Mouse (Mus musculus): ENCODE data around the gene Clip4. TPM values are rescaled to one million over a fixed set of nuclear protein-coding genes. Genes with fewer than 3 reads are reported as not detected.
A peak's percentile ranks its signal among the peaks of the same experiment; 100 is the strongest.

Gene Clip4
- polyA plus RNA-seq, 1 experiment from 2014 or later = 6.9 TPM

DNA sequence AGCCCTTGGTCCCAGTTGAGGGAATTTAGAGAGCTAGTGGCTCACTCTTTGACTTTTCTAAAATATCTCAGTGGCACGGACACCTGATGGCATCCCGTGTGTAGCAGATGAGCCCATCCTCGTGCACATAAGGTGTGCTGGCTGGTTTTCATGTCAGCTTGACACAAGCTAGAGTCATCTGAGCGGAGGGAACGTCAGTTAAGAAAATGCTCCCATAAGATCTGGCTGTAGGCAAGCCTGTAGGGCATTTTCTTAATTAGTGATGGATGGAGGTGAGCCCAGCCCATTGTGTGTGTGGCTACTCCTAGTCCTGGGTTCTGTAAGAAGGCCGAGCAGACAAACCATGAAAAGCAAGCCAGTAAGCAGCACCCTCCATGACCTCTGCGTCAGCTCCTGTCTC lies 103.7 kb downstream of the Clip4 start:
- H3K4me2 ChIP-seq (ENCODE audit: low read length) = no peak overlapping the region
- no peaks in the 10 kb centered on the region for H3K36me3 ChIP-seq (ENCODE audit: insufficient read depth, low read length)
- H3K4me3 ChIP-seq (replicated peaks; ENCODE audit: low read depth, low read length) = no peak overlapping the region
- H3K27me3 ChIP-seq (ENCODE audit: insufficient read depth, low read length) = no peaks in the 10 kb centered on the region
- no peak for DNase-seq (ENCODE audit: low spot score)
- H3K9ac ChIP-seq (ENCODE audit: low read depth, low read length) = no peak overlapping the region
- no peaks in the 10 kb centered on the region for H3K4me1 ChIP-seq (replicated peaks; ENCODE audit: insufficient read depth, low read length)
- no peak for ATAC-seq (replicated peaks; ENCODE audit: low FRiP score, low read depth)
- WGBS = 70% methylated on average over 7 of the region's 7 CpGs
- H3K9me3 ChIP-seq (replicated peaks; ENCODE audit: low read length) = no peaks in the 10 kb centered on the region
- no peak for TF ChIP-seq CTCF (IDR thresholded peaks at IDR 0.05; ENCODE audit: low read depth)
- H3K27ac ChIP-seq = no peak overlapping the region

DNA sequence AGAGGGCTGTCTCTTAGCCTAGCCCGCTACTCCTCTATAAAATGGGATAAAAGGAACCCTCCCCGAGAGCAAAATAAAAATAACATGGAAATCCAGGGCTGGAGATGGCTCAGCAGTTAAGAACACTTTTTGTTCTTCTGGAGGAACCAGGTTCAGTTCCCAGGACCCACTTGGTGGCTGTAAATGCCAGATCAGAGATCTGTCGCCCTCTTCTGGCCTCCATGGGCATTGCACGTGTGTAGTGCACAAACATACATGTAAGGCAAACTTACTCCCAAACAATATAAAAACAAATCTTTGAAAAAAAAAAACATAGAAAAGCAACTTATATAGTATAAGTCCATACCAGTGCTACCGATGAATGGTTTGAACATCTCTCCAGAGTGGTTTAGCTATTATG lies 104.7 kb downstream of the Clip4 start:
- no peak for DNase-seq (ENCODE audit: low spot score)
- ATAC-seq (replicated peaks; ENCODE audit: low FRiP score, low read depth) = no peak

DNA sequence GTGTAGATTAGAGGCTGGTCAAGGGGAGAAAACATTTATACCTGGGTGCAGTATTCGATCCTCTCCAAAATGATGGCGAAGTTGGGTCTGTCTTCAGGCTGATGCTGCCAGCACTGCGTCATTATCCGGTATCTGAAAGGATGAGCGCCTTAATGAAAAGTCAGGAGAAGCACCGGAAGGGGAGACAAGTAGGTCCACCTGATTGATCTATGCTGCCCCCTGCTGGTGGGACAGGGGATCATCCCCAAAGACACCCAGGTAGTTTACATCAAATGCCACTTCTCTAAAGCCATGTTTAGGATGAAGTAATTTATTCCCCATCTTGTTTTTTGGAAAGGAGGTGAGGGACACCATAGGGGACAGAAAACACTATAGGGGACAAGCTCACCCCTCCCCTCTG lies 105.8 kb downstream of the Clip4 start:
- peak; percentile 88 for TF ChIP-seq CTCF (IDR thresholded peaks at IDR 0.05; ENCODE audit: low read depth)
- ATAC-seq (replicated peaks; ENCODE audit: low FRiP score, low read depth) (no peak), DNase-seq (ENCODE audit: low spot score) (peak; percentile 75)
- Histone ChIP-seq H3K4me2 (ENCODE audit: low read length) (no peak overlapping the region), H3K4me1 (replicated peaks; ENCODE audit: insufficient read depth, low read length) (no peaks in the 10 kb centered on the region), H3K27me3 (ENCODE audit: insufficient read depth, low read length) (no peaks in the 10 kb centered on the region), H3K4me3 (replicated peaks; ENCODE audit: low read depth, low read length) (no peak overlapping the region), H3K9ac (ENCODE audit: low read depth, low read length) (no peak overlapping the region), H3K27ac (no peak overlapping the region), H3K9me3 (replicated peaks; ENCODE audit: low read length) (no peaks in the 10 kb centered on the region), H3K36me3 (ENCODE audit: insufficient read depth, low read length) (no peaks in the 10 kb centered on the region)
- 50% methylated on average over 6 of the region's 6 CpGs for WGBS

More for the DNA sequence above, 104.7 kb downstream of the Clip4 start:
- H3K4me3 ChIP-seq (replicated peaks; ENCODE audit: low read depth, low read length) = no peak overlapping the region
- peak; percentile 64 for TF ChIP-seq CTCF (IDR thresholded peaks at IDR 0.05; ENCODE audit: low read depth)
- no peaks in the 10 kb centered on the region for H3K36me3 ChIP-seq (ENCODE audit: insufficient read depth, low read length)
- 67% methylated on average over 5 of the region's 5 CpGs for WGBS
- H3K27me3 ChIP-seq (ENCODE audit: insufficient read depth, low read length) = no peaks in the 10 kb centered on the region
- H3K9ac ChIP-seq (ENCODE audit: low read depth, low read length) = no peak overlapping the region
- H3K4me1 ChIP-seq (replicated peaks; ENCODE audit: insufficient read depth, low read length) = no peaks in the 10 kb centered on the region
- no peak overlapping the region for H3K27ac ChIP-seq
- no peak overlapping the region for H3K4me2 ChIP-seq (ENCODE audit: low read length)
- H3K9me3 ChIP-seq (replicated peaks; ENCODE audit: low read length) = no peaks in the 10 kb centered on the region

DNA sequence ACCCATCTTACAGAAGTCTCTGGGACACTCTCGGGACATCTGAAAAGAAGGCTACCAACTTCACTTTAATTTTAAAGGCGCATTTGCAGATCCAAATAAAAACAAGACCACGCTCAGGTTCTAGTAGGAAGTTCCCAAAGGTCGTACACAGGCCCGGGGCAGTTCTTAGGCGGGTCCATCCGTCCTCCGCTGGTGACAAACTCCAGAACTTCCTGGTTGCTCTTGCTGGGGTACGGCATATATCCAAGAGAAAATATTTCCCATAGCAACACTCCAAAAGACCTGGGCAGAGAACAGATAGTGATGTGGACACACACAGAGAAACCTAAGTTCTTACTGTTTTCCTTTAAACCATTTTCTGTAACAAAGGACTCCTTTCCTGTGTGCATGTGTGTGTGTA lies 106.5 kb downstream of the Clip4 start:
- ATAC-seq (replicated peaks; ENCODE audit: low FRiP score, low read depth) (no peak), DNase-seq (ENCODE audit: low spot score) (no peak)
- no peaks in the 10 kb centered on the region for H3K4me1 ChIP-seq (replicated peaks; ENCODE audit: insufficient read depth, low read length)
- H3K4me3 ChIP-seq (replicated peaks; ENCODE audit: low read depth, low read length) = no peak overlapping the region
- H3K36me3 ChIP-seq (ENCODE audit: insufficient read depth, low read length) = no peaks in the 10 kb centered on the region
- 81% methylated on average over 9 of the region's 9 CpGs for WGBS
- H3K27me3 ChIP-seq (ENCODE audit: insufficient read depth, low read length) = no peaks in the 10 kb centered on the region
- H3K4me2 ChIP-seq (ENCODE audit: low read length) = no peak overlapping the region
- H3K9me3 ChIP-seq (replicated peaks; ENCODE audit: low read length) = no peaks in the 10 kb centered on the region
- no peak for TF ChIP-seq CTCF (IDR thresholded peaks at IDR 0.05; ENCODE audit: low read depth)
- H3K9ac ChIP-seq (ENCODE audit: low read depth, low read length) = no peak overlapping the region
- no peak overlapping the region for H3K27ac ChIP-seq

DNA sequence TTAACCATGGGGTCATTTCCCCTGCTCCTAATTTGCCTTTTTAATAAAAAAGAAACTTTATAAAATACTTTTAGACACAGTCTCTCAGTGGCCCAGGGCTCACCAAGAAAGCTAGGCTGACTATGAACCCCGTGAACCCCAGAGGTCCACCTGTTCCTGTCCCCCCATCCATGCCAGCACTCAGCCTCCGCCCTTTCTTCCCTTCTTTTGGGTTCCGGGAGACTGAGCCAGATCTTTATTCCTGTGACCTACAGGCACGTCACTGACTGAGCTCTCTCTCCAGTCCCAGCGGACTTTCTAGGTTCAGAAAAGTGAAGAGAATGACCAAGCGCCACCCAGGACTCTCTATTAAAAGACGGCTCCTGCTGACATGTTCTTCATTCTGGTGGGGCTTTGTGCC lies 107.2 kb downstream of the Clip4 start:
- Histone ChIP-seq H3K27me3 (ENCODE audit: insufficient read depth, low read length) (no peaks in the 10 kb centered on the region), H3K27ac (no peak overlapping the region), H3K9ac (ENCODE audit: low read depth, low read length) (no peak overlapping the region), H3K4me3 (replicated peaks; ENCODE audit: low read depth, low read length) (no peak overlapping the region), H3K9me3 (replicated peaks; ENCODE audit: low read length) (no peaks in the 10 kb centered on the region), H3K4me2 (ENCODE audit: low read length) (no peak overlapping the region), H3K36me3 (ENCODE audit: insufficient read depth, low read length) (no peaks in the 10 kb centered on the region), H3K4me1 (replicated peaks; ENCODE audit: insufficient read depth, low read length) (no peaks in the 10 kb centered on the region)
- DNase-seq (ENCODE audit: low spot score) (no peak), ATAC-seq (replicated peaks; ENCODE audit: low FRiP score, low read depth) (no peak)
- TF ChIP-seq CTCF (IDR thresholded peaks at IDR 0.05; ENCODE audit: low read depth) = no peak
- WGBS = 74% methylated on average over 7 of the region's 7 CpGs

DNA sequence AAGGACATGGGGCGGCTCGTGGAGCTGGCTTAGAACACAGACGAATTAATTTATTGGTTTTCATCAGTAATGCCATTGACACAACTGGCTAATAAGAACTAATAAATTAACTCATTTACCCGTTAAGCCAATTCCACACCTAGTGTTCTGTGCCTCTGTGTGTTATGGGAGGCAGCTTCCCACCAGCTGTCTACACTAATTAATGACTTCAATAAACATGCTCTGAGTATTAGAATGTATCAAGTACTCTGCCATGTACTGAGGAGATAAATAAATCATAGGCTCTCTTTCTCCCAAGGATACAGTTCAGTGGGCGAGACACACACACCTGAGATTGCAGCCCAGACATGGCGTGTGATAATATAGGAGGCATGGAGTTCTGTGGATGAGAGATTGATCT lies 113.1 kb downstream of the Clip4 start:
- DNase-seq (ENCODE audit: low spot score) = peak; percentile 30
- Histone ChIP-seq H3K27me3 (ENCODE audit: insufficient read depth, low read length) (no peaks in the 10 kb centered on the region), H3K27ac (no peak overlapping the region), H3K9me3 (replicated peaks; ENCODE audit: low read length) (no peaks in the 10 kb centered on the region), H3K36me3 (ENCODE audit: insufficient read depth, low read length) (no peaks in the 10 kb centered on the region), H3K9ac (ENCODE audit: low read depth, low read length) (no peak overlapping the region), H3K4me2 (ENCODE audit: low read length) (no peak overlapping the region), H3K4me1 (replicated peaks; ENCODE audit: insufficient read depth, low read length) (no peaks in the 10 kb centered on the region), H3K4me3 (replicated peaks; ENCODE audit: low read depth, low read length) (no peak overlapping the region)
- ATAC-seq (replicated peaks; ENCODE audit: low FRiP score, low read depth) = no peak
- TF ChIP-seq CTCF (IDR thresholded peaks at IDR 0.05; ENCODE audit: low read depth) = no peak
- 46% methylated on average over 6 of the region's 6 CpGs for WGBS

DNA sequence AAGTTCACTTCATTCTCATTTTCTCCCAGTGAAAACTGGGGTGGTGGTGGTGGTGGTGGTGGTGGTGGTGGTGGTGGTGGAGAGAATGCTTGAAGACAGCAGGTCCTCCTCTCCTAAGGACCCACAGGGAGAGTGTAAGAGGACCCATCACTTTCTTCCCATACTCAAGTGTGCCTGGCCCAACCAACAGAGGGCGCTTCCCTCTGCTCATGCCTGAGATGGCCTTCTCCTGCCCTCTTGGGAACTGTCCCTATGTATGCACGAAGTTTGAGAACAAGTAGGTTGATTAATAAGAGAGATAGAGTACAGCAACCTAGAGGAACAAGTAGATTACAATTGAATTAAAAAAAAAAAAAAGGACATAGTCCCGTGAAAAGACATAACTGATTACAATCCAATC lies 140.8 kb downstream of the Clip4 start:
- Histone ChIP-seq H3K9ac (ENCODE audit: low read depth, low read length) (no peak overlapping the region), H3K4me1 (replicated peaks; ENCODE audit: insufficient read depth, low read length) (no peaks in the 10 kb centered on the region), H3K4me2 (ENCODE audit: low read length) (no peak overlapping the region), H3K27me3 (ENCODE audit: insufficient read depth, low read length) (no peaks in the 10 kb centered on the region), H3K4me3 (replicated peaks; ENCODE audit: low read depth, low read length) (no peak overlapping the region), H3K36me3 (ENCODE audit: insufficient read depth, low read length) (no peaks in the 10 kb centered on the region), H3K27ac (no peak overlapping the region), H3K9me3 (replicated peaks; ENCODE audit: low read length) (no peaks in the 10 kb centered on the region)
- peak; percentile 63 for TF ChIP-seq CTCF (IDR thresholded peaks at IDR 0.05; ENCODE audit: low read depth)
- ATAC-seq (replicated peaks; ENCODE audit: low FRiP score, low read depth) = no peak
- 41% methylated on average over 3 of the region's 3 CpGs for WGBS
- DNase-seq (ENCODE audit: low spot score) = peak; percentile 15

Data from kidney, postnatal 0 days (tissue).